Mouse (Mus musculus) stomach, embryonic 15.5 days (tissue): Measurements from ENCODE around the gene Cmpk2. TPM values are rescaled to one million over a fixed set of nuclear protein-coding genes. Genes with fewer than 3 reads are reported as not detected.
"Not testable (repeated sequence)": the region's sequence is repeated elsewhere in the genome, so short reads cannot be mapped to it uniquely, and the experiment has no call there.

ENCODE experiments used
- ATAC-seq: fragments of 200-750 bp; cut with Nextera tagmentation; 2 replicates; pipeline ENCODE4 v1.8.0; 2017; ENCODE audit warnings: low read depth, moderate number of reproducible peaks, moderate TSS enrichment; ENCODE audit not compliant: insufficient read depth, low FRiP score
- H3K27ac ChIP-seq: fragments of 300-500 bp; sonication (generic); 2 replicates; pipeline ENCODE4 v1.5.1; 2015; ENCODE audit warnings: mild to moderate bottlenecking, inconsistent platforms
- H3K27me3 ChIP-seq: fragments of 300-500 bp; sonication (generic); replicated peaks from 2 replicates; pipeline ENCODE4 v1.6.1; 2015; ENCODE audit warnings: inconsistent platforms
- H3K36me3 ChIP-seq: fragments of 300-500 bp; sonication (generic); 2 replicates; pipeline ENCODE4 v1.6.1; 2015; ENCODE audit warnings: inconsistent platforms
- H3K4me1 ChIP-seq: fragments of 300-500 bp; sonication (generic); 2 replicates; pipeline ENCODE4 v1.6.1; 2015; ENCODE audit warnings: inconsistent platforms
- H3K4me2 ChIP-seq: fragments of 300-500 bp; sonication (generic); 2 replicates; pipeline ENCODE4 v1.6.1; 2015; ENCODE audit warnings: mild to moderate bottlenecking, inconsistent platforms
- H3K4me3 ChIP-seq: fragments of 300-500 bp; sonication (generic); replicated peaks from 2 replicates; pipeline ENCODE4 v1.5.1; 2015; ENCODE audit warnings: inconsistent platforms
- H3K9ac ChIP-seq: fragments of 300-500 bp; sonication (generic); 2 replicates; pipeline ENCODE4 v1.6.1; 2015; ENCODE audit warnings: inconsistent platforms
- H3K9me3 ChIP-seq: fragments of 300-500 bp; sonication (generic); 2 replicates; pipeline ENCODE4 v1.6.1; 2016; ENCODE audit warnings: inconsistent platforms
- WGBS: fragments of 180-500 bp; shearing (Covaris S2); methylation state at CpG from one replicate; pipeline ENCODE4 v1.1.7; 2015; 5-methylcytosine and 5-hydroxymethylcytosine counted together
- polyA plus RNA-seq: library from polyadenylated mRNA; unstranded; fragments of >200 nt; fragmentation: Nextera tagmentation; extraction: Ambion mirVana; gene quantifications from 2 replicates; pipeline ENCODE4 v1.2.1, GENCODE M21; 2015

Cmpk2 gene
- polyA plus RNA-seq, 1 experiment from 2014 or later = 6.2 TPM

DNA sequence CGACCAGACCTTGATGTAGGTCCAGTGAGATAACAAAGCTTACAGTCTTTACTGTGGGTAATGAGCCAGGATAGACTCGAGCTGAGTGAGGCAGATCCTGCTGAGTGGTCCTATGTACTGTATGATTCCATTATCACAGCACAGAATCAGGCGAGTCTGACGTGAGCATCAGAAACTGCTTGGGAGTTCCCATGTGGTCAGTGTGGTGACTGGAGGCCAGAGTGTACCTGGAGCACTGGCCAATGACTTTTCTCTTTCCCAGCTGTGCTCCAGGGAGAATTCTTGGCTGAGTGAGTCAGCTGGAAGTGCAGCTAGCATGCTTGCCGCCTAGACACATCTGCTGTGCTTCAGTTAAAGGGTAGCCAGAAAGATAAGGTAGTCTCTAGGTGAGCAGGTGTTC lies 14.3 kb upstream of the Cmpk2 start:
- ATAC-seq = no peak; the same call in 1 of the 2 replicates
- H3K4me3 ChIP-seq = no peak overlapping the region
- WGBS = 45% methylated on average over 5 of the region's 5 CpGs
- H3K9me3 ChIP-seq = no peaks in the 10 kb centered on the region
- H3K36me3 ChIP-seq = no peaks in the 10 kb centered on the region
- H3K27ac ChIP-seq = no peak overlapping the region
- no peak overlapping the region for H3K4me2 ChIP-seq
- peaks cover 8% of the 10 kb centered on the region for H3K4me1 ChIP-seq
- H3K27me3 ChIP-seq = no peaks in the 10 kb centered on the region
- no peak overlapping the region for H3K9ac ChIP-seq

GRCm38 (mm10) chr12:26456028-26456698 lies 12.8 kb upstream of the Cmpk2 start, which contains the start of gene Rsad2:
Rsad2 (minus strand) TSS chr12:26456452.
- Histone ChIP-seq H3K4me3 (peak within 1 kb of the TSS; percentile 11), H3K9me3 (no peaks in the 10 kb centered on the region), H3K36me3 (no peaks in the 10 kb centered on the region), H3K4me1 (peaks cover 8% of the 10 kb centered on the region), H3K4me2 (peak within 1 kb of the TSS; percentile 46), H3K9ac (no peak within 1 kb of the TSS), H3K27ac (peak within 1 kb of the TSS; percentile 26; the same call in 1 of the 2 replicates), H3K27me3 (no peaks in the 10 kb centered on the region)
- 27% methylated on average over 13 of the region's 13 CpGs for WGBS
- peak; percentile 88 for ATAC-seq

GRCm38 (mm10) chr12:26460091-26460490 lies 8.9 kb upstream of the Cmpk2 start:
- Histone ChIP-seq H3K27ac (no peak overlapping the region), H3K4me1 (peaks cover 8% of the 10 kb centered on the region), H3K9me3 (no peaks in the 10 kb centered on the region), H3K4me2 (no peak overlapping the region), H3K27me3 (no peaks in the 10 kb centered on the region), H3K4me3 (no peak overlapping the region), H3K36me3 (no peaks in the 10 kb centered on the region), H3K9ac (no peak overlapping the region)
- no peak for ATAC-seq
- WGBS = 41% methylated on average over 2 of the region's 2 CpGs

DNA sequence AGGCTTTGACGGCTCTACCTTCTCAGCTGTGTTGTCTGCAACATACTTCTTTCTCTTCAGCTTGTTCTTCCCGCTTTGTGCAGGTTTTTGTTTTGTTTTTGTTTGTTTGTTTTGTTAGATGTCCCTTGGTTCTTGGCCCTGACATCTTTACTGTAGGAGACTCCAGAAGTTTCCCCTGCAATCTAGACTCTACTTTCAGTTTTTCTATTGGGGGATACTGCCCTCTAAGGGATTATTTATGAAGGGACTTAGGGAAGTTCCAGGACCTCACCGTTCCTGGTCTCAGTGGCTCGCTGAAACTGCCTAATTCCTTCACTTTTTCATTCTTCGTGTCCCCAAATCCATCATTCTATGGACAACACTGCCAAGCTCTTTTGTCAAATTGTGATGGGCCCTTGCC lies 3.4 kb upstream of the Cmpk2 start:
- Histone ChIP-seq H3K27ac (no peak overlapping the region), H3K36me3 (no peaks in the 10 kb centered on the region), H3K9me3 (no peaks in the 10 kb centered on the region), H3K4me3 (no peak overlapping the region), H3K4me2 (no peak overlapping the region), H3K4me1 (0 out of 2 replicates have a peak, but pooled peaks cover 4% of the 10 kb centered on the region), H3K27me3 (no peaks in the 10 kb centered on the region), H3K9ac (no peak overlapping the region)
- no peak for ATAC-seq
- 61% methylated on average over 5 of the region's 5 CpGs for WGBS

DNA sequence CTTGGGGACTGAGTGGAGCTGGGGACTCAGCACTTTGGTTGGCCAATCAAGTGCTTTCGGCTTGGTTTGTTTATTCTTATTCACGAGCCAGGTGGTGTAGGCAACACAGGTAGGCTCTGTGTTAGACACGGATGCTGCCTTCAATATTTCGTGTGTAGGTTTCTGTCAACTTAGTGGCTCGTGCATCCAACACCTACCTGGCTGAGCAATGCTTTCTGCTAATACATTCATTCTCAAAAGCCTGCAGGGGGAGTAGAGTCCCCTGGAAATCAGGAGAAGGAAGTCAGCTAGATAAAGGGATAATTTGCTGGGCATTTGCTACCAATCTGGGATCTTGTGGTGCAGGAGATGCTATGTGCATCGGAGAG lies 1.0 kb downstream of the Cmpk2 start:
- H3K36me3 ChIP-seq = no peaks in the 10 kb centered on the region
- no peak overlapping the region for H3K9ac ChIP-seq
- ATAC-seq = no peak
- peak overlapping the region; percentile 40; the same call in 1 of the 2 replicates for H3K27ac ChIP-seq
- no peaks in the 10 kb centered on the region for H3K27me3 ChIP-seq
- H3K9me3 ChIP-seq = no peaks in the 10 kb centered on the region
- H3K4me1 ChIP-seq = 0 out of 2 replicates have a peak, but pooled peaks cover 4% of the 10 kb centered on the region
- H3K4me3 ChIP-seq = peak overlapping the region; percentile 62
- WGBS = 20% methylated on average over 6 of the region's 6 CpGs
- H3K4me2 ChIP-seq = peak overlapping the region; percentile 97

DNA sequence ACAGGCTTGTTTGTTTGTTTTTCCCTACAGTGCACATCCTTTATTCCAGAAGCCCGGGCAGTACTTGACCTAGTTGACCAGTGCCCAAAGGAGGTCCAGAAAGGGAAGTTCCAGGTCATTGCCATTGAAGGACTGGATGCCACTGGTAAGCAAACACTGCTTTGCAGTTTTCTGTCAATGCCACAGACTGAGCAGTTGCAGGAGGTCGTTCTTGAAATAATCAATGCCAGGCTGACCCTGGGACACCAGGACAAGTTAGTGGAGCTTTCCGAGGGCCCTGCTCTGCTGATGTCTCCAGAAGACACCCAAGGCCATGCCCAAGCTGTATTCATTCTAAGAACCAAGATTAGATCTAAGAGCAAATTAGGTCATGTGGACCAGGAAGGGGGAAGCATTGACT lies 2.4 kb downstream of the Cmpk2 start:
- H3K27me3 ChIP-seq = no peaks in the 10 kb centered on the region
- 0 out of 2 replicates have a peak, but pooled peaks cover 4% of the 10 kb centered on the region for H3K4me1 ChIP-seq
- H3K9me3 ChIP-seq = no peaks in the 10 kb centered on the region
- ATAC-seq = no peak
- no peak overlapping the region for H3K4me2 ChIP-seq
- H3K9ac ChIP-seq = no peak overlapping the region
- H3K27ac ChIP-seq = no peak overlapping the region
- H3K36me3 ChIP-seq = no peaks in the 10 kb centered on the region
- no peak overlapping the region for H3K4me3 ChIP-seq
- WGBS = 66% methylated on average over 3 of the region's 3 CpGs

DNA sequence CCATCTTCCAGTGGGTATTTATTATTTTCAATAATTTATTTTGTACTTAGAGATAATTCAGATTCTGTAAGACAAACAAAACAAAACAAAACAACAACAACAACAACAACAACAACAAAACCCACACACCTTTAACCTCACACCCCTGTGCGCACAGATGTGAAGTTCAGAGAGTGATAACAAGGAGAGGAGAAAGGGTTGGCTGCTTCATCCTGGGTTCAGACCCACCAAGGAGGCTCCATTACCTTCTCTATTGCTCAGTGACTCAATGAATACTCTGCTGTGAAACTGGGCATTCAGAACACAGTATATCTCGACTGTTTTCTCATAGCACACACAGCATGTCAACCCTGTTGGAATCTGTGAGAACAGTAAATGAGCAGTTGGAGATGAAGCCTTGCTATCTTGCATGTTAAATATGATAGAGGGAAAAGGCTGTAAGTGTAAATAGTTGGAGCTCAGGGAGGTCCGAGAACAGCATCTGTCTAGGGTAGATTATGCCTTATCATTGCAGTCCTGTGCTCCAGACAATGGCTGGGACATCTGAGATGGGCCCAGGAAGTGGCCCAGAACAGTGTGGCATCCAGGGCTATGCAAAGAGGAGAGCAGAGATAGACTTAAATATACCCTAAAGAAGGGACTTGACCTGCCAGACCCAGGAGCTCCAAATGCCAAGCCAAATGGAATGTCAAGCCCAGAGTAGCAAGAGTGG lies 3.9 kb downstream of the Cmpk2 start:
- Histone ChIP-seq H3K4me3 (no peak overlapping the region), H3K27ac (no peak overlapping the region), H3K9me3 (no peaks in the 10 kb centered on the region), H3K27me3 (no peaks in the 10 kb centered on the region), H3K9ac (no peak overlapping the region), H3K36me3 (no peaks in the 10 kb centered on the region), H3K4me2 (no peak overlapping the region), H3K4me1 (0 out of 2 replicates have a peak, but pooled peaks cover 4% of the 10 kb centered on the region)
- WGBS = 83% methylated on average over 3 of the region's 3 CpGs
- peak; percentile 71; the same call in 1 of the 2 replicates for ATAC-seq

DNA sequence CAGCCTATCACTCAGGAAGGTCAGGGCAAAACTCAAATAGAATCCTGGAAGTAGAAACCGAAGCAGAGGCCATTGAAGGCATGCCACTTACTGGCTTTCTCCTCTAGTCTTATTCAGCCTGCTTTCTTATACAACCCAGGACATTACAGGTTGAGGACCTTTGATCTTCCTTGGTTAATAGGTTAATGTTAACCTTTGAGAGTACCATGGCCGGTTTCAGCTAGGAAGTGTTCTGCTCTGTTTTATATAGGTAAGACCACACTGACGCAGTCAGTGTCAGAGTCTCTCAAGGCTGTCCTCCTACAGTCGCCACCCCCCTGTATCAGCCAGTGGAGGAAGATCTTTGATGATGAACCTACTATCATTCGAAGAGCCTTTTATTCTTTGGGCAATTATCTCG lies 4.7 kb downstream of the Cmpk2 start:
- no peaks in the 10 kb centered on the region for H3K9me3 ChIP-seq
- H3K27ac ChIP-seq = no peak overlapping the region
- ATAC-seq = no peak
- no peak overlapping the region for H3K9ac ChIP-seq
- H3K27me3 ChIP-seq = no peaks in the 10 kb centered on the region
- no peak overlapping the region for H3K4me3 ChIP-seq
- 83% methylated on average over 6 of the region's 6 CpGs for WGBS
- H3K4me2 ChIP-seq = no peak overlapping the region
- no peaks in the 10 kb centered on the region for H3K36me3 ChIP-seq
- H3K4me1 ChIP-seq = 0 out of 2 replicates have a peak, but pooled peaks cover 4% of the 10 kb centered on the region

- Histone ChIP-seq H3K36me3 (no peaks in the 10 kb centered on the region), H3K4me1 (no peaks in the 10 kb centered on the region), H3K4me2 (no peak overlapping the region), H3K9me3 (no peaks in the 10 kb centered on the region), H3K27me3 (no peaks in the 10 kb centered on the region), H3K27ac (no peak overlapping the region), H3K4me3 (no peak overlapping the region), H3K9ac (no peak overlapping the region)
- WGBS = 82% methylated on average over 5 of the region's 5 CpGs
- ATAC-seq = no peak
These were observed 8.2 kb downstream of the Cmpk2 start for GRCm38 (mm10) chr12:26477198-26477597.

DNA sequence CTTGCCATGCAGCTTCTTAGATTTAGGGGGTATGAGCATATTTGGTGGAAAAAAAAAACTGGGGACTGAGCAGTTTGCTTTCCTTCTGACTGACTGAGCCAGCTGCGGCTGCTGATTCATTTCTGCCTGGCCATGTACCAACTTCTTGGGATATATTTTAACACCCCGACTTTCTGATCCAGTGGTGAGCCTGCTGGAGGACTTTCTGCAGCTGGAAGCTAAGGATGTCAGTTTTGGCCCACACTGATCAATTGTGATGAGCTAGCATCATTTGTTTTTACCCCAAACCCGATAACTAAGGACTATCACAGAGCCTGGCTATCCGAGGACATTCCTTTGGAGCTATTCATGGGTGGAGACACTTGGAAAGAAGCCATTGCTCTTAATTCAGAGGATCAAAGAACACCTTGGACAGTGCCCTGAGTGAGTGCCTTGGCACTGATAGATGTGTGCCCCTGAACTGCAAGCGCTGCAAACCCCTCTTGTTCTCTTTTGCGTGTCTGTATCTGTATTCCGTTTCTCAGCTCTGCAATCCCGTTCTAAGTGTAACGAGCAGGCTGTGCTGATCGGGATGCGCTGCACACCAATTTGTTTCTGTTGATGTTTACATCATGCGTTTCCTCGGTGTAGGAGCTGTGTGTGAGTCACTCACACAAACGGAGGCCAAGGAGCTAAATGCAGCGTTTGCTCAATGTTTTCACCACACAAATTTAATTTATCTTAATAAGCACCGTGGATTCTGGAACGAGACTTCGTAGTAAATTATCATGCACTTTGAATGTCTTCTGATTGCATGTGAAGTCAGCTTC lies 9.4 kb downstream of the Cmpk2 start:
- no peaks in the 10 kb centered on the region for H3K9me3 ChIP-seq
- H3K4me3 ChIP-seq = no peak overlapping the region
- no peak overlapping the region for H3K4me2 ChIP-seq
- ATAC-seq = no peak
- no peak overlapping the region for H3K9ac ChIP-seq
- H3K36me3 ChIP-seq = no peaks in the 10 kb centered on the region
- 75% methylated on average over 18 of the region's 18 CpGs for WGBS
- no peaks in the 10 kb centered on the region for H3K27me3 ChIP-seq
- H3K27ac ChIP-seq = no peak overlapping the region
- H3K4me1 ChIP-seq = no peaks in the 10 kb centered on the region

DNA sequence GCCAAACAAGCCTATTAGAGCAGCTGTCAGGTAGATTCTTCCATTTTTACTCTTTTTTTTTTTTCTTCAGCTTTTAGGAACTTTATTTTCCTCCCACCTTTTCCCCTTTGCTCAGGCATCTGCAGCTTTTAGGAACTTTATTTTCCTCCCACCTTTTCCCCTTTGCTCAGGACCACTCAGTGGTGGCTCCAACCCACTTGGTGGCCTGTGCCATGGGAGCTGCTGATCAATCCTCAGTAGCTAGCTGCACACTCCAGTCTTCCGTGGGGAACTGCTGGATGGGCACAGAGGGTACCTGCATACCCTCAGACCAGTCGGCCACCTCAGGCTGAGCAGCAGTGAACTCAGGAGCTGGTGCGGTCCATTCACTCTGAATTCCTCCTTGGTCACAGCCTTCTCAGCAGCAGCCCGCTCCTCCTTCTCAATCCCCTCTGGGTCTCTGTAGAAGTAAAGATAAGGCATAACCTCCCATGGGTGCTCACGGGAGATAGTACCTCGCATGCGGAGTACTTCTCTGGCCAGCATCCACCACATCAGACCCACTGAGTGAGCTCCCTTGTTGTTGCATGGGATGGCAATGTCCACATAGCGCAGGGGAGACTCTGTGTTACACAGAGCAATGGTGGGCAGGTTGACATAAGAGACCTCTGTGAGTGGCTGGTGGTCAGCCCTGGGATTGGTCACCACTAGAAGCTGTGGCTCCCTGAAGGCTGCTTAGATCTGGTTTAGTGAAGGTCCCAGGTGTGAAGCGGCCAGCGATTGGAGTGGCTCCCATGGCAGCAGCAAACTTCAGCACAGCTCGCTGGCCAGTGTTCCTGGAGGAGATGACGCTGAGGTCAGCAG lies 17.0 kb downstream of the Cmpk2 start:
- not testable (repeated sequence) for H3K4me3 ChIP-seq, H3K27ac ChIP-seq, H3K36me3 ChIP-seq, ATAC-seq, H3K27me3 ChIP-seq, H3K4me2 ChIP-seq, H3K9me3 ChIP-seq, H3K9ac ChIP-seq, H3K4me1 ChIP-seq
- WGBS = 88% methylated on average over 12 of the region's 12 CpGs
